Mouse (Mus musculus): Measurements from ENCODE around the gene Nucks1.
"Not testable (repeated sequence)": the region's sequence is repeated elsewhere in the genome, so short reads cannot be mapped to it uniquely, and the experiment has no call there.

The Nucks1 gene

DNA sequence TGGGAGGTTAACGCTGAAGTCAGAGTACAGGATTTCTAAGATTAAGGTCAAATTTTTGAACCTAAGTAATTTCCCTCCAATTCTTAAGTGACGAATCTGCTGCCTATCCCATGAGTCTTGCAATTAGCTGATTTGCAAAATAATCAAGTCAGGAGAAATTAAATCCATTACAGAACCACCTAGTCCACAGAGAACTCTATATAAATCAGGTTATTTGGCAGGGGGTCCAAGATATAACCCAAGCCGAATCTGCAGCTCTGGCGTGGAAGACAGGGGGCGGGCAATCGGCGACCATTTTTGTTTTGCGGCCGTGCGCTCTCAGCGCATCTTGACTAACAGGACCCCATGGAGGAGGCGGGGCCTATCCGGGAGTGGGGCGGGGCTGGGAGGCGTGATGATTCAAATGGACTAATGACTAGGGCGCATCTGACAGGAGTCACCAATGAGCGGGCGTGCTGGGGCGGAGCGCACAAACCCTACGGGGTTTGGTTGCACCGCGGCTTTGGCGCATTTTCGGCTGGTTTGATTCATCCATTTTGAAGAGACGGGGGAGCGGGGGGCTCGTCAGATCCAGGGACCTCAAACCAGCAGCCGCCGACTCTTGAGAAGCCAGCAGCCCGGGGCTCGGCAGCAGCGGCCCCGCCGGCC, at the start of gene Nucks1:
Gene Nucks1, plus strand, starts transcription at position 534 of the 648 bp plus-strand sequence.
- peak; percentile 100 for DNase-seq

GRCm38 (mm10) chr1:131861811-131862210, 48.5 kb upstream of the Nucks1 start:
- no peak for DNase-seq

- no peak for DNase-seq
Measured at GRCm38 (mm10) chr1:131865596-131865995, 44.7 kb upstream of the Nucks1 start.

GRCm38 (mm10) chr1:131866304-131866999, 43.9 kb upstream of the Nucks1 start:
- no peak for DNase-seq

- peak; percentile 96 for DNase-seq
Measured at GRCm38 (mm10) chr1:131867093-131867945, 43.0 kb upstream of the Nucks1 start, which contains the start of gene Rab29. TSS of gene Rab29 (plus strand) at chr1:131867224.

- no peak for DNase-seq
Measured at GRCm38 (mm10) chr1:131867946-131868290, 42.4 kb upstream of the Nucks1 start.

DNA sequence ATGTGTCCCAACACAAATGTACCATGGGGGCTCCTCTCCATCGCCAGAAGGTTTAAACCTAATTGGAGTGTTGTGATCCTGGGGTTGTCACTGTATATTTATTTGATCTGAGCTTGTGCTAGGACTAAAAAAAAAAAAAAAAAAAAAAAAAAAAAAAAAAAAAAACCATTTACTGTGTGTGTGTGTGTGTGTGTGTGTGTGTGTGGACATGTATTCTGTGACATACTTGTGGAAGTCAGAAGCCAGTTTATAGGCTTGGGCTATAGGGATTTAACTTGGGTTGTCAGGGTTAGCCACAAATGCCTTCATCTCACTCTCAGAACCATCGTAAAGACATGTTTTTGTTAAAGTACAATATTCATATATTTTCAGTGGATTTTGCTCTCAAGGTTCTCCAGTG, 40.8 kb upstream of the Nucks1 start:
- no peak for DNase-seq

DNA sequence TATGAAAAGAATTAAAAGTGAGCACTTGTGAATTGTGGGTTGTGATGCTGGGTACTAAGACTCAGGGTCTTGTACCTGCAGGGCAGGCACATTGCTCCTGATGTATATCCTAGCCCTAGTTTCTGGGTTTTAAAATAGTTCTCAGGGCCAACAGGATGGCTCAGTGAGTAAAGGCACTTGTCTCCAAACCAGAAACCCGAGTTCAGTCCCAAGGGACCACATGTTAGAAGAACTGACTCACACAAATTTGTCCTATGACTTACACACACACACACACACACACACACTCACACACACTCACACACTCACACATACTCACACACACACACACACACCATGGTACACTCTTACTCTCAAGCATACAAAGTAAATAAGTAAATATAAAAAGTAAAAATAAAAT, 37.5 kb upstream of the Nucks1 start:
- DNase-seq = no peak

- no peak for DNase-seq
Measured at GRCm38 (mm10) chr1:131879816-131880215, 30.5 kb upstream of the Nucks1 start.

GRCm38 (mm10) chr1:131882787-131883186, 27.5 kb upstream of the Nucks1 start:
- peak; percentile 31 for DNase-seq

DNA sequence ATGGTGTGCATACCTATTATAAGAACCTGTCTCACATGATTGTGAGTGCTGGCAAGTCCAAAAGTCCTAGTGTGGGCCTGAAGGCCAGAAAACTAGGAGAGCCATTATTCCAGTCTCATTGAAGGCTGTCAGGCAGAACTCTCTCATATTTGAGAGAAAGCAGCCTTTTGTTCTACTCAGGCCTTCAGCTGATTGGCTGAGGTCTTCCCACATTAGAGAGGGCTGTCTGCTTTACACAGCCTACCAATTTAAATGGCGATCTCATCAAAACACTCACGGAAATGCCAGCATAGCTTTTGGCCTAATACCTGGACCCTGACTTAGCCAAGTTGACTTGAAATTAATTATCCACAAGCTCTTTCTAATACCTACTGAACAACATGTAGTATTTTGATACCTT, 24.2 kb upstream of the Nucks1 start:
- no peak for DNase-seq

- DNase-seq = no peak
Measured at GRCm38 (mm10) chr1:131886641-131887040, 23.7 kb upstream of the Nucks1 start.

DNA sequence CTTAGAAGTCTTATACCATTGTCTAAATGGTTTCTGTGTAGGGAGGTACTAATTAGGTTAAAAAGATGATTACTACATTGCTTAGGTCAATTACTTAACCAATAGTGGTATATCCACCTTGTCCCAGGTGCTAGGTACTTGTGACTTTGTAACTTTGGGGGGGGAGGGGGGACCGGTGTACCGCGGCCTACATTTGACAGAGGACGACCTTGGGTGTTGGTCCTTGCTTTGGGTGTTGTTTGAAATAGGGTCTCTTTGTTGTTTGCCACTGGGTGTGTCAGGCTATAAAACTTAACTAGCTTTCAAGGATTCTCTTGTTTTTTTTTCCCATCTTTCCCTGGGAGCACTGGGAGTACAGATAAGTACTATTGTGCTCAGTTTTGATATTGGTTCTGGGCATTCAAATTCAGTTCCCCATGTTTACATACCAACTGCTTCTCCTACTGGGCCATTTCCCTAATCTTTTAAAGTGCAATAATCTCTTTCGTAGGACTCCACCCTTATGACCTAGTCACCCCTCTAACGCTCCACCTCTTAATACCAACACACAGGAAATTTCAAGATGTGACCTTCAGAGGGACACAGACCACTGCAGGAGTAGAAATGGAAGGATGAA, 20.2 kb upstream of the Nucks1 start:
- no peak for DNase-seq

DNA sequence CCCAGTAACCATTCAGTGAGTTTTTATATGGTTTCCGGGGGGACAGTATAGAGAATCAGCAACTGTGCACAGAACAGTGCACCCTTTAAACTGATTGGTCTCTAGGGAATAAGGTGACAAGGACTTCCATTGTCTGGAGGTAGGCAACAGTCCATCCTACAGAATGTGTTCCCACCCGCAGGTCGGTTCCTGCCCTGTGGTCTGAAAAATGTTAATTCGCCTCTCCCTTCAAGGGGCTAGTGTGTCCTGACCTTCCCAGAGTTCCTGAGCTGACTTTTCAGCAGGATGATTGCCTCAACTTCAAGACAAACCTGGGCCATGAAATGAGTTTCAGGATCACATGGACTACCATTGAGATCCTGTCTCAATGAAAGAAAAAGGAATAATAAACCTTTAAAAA, 18.9 kb upstream of the Nucks1 start:
- DNase-seq = no peak

DNA sequence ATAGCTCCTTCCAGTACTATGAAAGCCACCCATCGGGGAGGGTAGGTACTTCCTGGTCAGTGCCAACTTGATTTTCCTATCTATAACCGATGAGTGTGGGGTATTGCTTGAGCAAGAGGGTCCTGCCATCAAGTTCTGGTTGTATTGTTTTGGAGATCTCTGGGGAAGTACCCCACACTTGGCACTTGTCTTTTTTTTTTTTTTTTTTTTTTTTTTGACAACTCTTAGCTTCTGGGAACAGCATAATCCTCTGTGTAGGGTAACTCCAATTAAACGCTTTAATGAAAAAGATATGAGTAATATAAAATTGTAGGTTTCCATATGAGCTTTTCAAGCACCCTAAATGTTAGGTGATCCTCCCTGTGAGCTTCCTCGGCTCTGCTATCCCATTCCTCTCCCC, 7.7 kb upstream of the Nucks1 start:
- no peak for DNase-seq

DNA sequence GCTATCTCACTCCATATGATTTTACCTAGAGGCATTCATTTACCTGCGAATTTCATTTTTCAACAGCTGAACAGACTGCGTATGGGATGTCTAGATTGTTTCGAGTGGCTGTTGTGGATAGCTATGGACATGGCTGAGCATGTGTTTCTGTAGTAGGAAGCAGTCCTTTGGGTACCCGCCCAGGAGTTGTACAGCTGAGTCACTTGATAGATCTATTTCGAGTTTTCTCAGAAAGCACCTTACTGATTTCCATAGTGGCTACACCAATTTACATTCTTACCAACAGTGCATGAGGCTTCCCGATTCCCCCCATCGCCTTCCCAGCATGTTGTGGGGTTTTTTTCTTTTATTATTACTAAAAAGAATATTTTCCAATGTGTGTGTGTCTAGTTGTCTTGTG, 7.1 kb upstream of the Nucks1 start:
- no peak for DNase-seq

- peak; percentile 35 for DNase-seq
Measured at GRCm38 (mm10) chr1:131905497-131905896, 4.8 kb upstream of the Nucks1 start.

GRCm38 (mm10) chr1:131908456-131908855, 1.9 kb upstream of the Nucks1 start:
- DNase-seq = no peak

DNA sequence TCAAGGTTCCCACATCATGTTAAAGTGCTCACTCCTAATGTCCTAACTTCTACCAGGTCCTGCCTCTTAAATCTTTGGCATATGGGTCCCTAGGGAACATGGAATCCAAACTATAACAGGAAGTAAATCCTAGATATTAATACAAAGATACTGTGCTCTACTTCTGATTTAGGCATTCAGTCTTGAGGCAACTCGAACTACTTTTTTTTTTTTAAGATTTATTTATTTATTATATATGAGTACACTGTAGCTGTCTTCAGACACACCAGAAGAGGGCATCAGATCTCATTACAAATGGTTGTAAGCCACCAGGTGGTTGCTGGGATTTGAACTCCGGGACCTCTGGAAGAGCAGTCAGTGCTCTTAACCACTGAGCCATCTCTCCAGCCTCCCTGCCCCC, 1.1 kb upstream of the Nucks1 start:
- DNase-seq = not testable (repeated sequence)

DNA sequence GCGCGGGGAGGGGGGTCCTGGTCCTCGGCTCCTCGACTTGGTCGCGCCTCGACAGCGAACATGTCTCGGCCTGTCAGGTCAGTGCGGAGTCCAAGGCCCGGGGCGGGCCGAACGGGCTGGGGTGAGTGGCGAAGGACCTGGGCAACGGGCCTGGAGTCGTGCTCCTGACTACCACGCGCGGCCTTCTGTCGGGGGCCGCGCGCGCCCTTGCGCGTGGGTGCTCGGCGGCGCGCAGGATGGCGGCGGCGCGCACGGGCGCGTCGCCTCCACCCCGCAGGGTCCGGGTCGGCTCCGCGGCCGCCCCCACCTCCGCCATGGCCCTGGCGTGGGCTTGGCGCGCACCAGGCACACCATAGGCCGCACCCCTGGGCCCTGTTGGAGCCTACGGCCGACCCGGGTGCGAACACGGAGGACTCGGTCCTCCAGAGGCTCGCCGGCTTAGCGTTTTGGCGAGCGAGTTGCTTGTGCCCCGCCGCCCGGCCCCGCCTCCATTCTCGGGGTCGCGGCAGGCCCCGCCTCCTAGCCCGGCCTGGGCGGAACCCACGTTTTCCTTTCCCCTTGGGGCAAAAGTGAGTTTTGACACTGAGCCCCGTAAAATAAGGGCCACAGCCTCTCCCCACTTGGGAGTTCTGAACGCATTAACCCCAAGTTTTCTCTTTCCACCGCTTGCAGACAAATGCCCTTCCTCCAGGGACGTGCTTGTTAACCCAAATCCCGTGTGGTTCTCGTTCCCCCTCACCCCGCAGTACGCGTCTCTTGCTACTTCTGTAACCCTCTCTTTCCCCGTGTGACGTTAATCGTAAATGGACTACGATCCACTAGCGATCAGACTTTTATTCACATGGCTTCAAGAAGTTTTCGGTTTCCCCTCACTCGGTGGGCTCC, 582 bp downstream of the Nucks1 start:
- peak; percentile 89 for DNase-seq

DNA sequence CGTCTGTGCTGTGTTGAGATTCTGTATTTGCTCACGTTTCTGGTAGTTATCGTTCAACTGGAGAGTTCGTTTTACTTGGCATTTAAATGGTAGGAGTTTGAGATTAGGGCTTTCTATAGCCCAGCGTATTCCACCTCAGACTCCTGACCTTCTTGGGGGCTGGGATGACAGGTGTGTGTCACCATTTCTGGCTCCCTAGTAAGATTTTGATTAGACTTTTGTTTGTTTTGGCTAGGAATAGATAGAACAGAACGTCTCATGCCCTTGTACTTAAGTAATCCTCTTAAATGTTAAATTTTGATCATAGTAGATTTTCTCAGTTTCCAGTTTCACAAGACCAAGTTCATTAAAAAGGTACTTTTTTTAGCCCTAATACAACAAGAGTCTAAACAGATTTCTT, 7.3 kb downstream of the Nucks1 start:
- DNase-seq = no peak

DNA sequence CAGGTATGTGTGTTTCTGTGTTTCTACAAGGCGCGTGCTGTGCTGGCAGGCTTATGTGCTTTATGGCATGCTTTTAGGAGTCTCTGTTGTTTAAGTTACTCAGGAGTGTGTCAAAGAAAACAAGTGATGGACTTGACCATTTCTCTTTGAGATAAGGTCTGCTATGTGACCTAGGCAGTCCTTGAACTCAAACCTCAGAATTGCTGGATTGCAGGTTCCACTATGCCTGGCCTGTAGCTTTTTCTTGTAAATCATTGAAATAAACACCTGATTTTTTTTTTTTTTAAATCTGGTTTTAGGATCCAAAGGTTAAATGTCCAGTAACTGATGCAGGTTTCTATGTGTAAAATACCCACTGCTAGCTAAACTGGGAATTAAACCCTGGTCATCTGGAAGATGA, 8.7 kb downstream of the Nucks1 start:
- no peak for DNase-seq

Measured in kidney, postnatal 10 days (tissue).